Mouse (Mus musculus) liver, embryonic 13.5 days (tissue): Measurements from ENCODE around the gene Prdm11. TPM values are rescaled to one million over a fixed set of nuclear protein-coding genes. Genes with fewer than 3 reads are reported as not detected.

ENCODE experiments used
- polyA plus RNA-seq: library from polyadenylated mRNA; unstranded; fragments of >200 nt; fragmentation: Nextera tagmentation; extraction: Ambion mirVana; gene quantifications from 2 replicates; pipeline ENCODE4 v1.2.1, GENCODE M21; 2015

The Prdm11 gene
- polyA plus RNA-seq, 1 experiment from 2014 or later = 3.7 TPM

Other genes with a start within 250 kb of the Prdm11 start
- gene Syt13, start 131.1 kb downstream of the Prdm11 start, polyA plus RNA-seq = 0.16 and 0.22 TPM in 2 replicates
- gene Trp53i11, start 141.4 kb upstream of the Prdm11 start, polyA plus RNA-seq = 1.5 and 2.2 TPM in 2 replicates